Mouse (Mus musculus): Measurements from ENCODE around the gene Ddx42. TPM values are rescaled to one million over a fixed set of nuclear protein-coding genes. Genes with fewer than 3 reads are reported as not detected.
A peak's percentile ranks its signal among the peaks of the same experiment; 100 is the strongest.
"Not testable (repeated sequence)": the region's sequence is repeated elsewhere in the genome, so short reads cannot be mapped to it uniquely, and the experiment has no call there.

Gene Ddx42
- polyA plus RNA-seq, 1 experiment from 2014 or later, result 111 TPM

DNA sequence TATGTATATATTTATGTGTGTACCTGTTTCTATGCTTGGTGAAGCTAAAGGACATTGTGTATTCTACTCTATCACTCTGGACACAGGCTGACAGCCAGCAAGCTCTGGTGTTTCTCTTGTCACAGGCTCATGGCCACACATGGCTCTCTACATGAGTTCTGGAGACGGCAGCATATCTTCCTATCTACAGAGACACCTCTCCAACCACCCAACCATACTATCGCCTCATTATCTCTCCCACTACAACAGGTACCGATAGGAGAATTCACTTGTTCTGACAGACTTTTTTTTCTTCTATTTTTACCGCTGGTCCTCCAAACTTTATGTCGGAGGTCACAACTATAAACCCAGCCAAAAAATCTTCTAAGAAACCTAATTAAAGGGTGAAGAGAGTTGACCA, 24.5 kb upstream of the Ddx42 start:
- ATAC-seq (ENCODE audit: low FRiP score), result no peak
- Histone ChIP-seq H3K4me2 (replicated peaks) (peak overlapping the region; percentile 58), H3K9me3 (replicated peaks) (no peaks in the 10 kb centered on the region), H3K9ac (no peak overlapping the region; the same call in 1 of the 2 replicates), H3K4me1 (peaks cover 8% of the 10 kb centered on the region; the same call in 1 of the 2 replicates), H3K27ac (no peak overlapping the region), H3K27me3 (no peaks in the 10 kb centered on the region), H3K4me3 (peak overlapping the region; percentile 55; the same call in 1 of the 2 replicates), H3K36me3 (peaks cover 10% of the 10 kb centered on the region)
- 93% methylated on average over 5 of the region's 5 CpGs for WGBS

DNA sequence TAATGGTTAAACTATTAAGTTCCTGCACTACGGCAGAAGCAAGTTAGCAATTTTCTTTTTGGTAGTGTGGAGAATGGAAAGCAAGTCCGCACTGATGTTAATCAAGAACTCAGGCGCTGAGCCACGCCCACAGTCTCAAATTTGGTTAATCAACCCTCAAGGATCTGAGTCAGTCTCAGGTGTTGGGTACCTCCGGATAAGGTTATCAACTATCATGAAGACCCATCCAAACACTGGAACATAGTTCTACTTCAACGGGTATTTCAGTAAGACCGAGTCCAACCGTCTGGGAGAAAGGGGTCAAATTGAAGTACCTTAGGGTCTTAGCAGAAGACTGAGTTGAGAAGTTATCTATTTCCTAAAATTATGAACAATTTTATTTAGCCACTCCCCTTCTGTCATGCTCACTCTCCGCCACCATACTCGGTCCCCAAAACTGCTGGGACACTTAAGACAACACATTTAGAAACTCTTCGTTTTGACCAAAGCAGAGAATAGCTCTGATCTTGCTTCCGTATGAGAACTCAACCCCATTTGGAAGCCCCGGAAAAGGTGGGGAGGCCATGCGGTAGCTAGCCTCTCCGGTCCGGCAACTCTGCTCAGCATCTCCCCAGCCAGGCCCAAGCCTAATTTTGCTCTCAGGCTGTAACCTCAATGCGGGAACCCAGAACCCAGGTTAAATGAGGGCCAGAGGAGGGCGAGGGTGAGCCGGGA, 23.9 kb upstream of the Ddx42 start:
- Histone ChIP-seq H3K27me3 (no peaks in the 10 kb centered on the region), H3K36me3 (peaks cover 16% of the 10 kb centered on the region), H3K27ac (peak overlapping the region; percentile 75), H3K9ac (peak overlapping the region; percentile 78), H3K9me3 (replicated peaks) (no peaks in the 10 kb centered on the region), H3K4me2 (replicated peaks) (peak overlapping the region; percentile 58), H3K4me3 (peak overlapping the region; percentile 55), H3K4me1 (peaks cover 8% of the 10 kb centered on the region; the same call in 1 of the 2 replicates)
- peak; percentile 2; the same call in 1 of the 2 replicates for ATAC-seq (ENCODE audit: low FRiP score)
- 15% methylated on average over 19 of the region's 19 CpGs for WGBS

DNA sequence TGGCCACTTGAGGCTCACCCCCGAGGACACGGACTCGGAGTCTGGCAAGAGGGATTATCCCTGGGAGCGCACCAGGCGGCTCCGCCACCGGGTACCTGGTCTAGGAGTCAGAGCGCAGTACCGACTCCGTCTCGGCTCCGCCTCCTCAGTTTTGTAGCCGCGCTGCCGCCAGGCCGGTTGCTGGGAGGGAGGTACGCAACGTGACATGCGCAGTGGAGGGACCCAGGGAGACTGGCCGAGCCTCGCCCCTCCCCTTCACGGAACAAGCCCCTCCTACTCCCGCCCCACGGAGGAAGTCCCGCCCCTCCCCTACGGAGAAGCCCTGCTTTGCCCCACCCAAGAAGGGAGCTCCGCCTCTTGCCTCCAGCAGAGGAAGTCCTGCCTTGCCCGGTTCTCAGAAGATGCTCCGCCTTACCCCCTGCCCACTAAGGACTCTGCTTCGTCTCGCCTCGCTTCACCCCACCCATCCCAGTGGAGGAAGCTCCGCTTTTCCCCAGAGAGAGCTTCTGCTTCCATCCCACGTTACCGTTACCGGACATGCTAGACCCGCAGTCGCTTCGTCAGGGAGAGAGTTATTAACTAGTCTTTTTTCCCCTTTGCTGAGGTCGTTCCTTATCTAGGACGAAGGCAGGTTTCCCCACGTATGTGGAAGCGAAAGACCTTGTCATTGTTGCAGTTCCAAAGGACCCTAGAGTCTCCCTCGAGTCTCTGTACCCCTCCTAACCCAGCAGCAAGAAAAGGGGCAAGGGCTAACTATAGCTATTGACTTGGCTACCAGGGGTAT, 23.2 kb upstream of the Ddx42 start:
- peak overlapping the region; percentile 89 for H3K27ac ChIP-seq
- H3K36me3 ChIP-seq, result peaks cover 21% of the 10 kb centered on the region
- H3K4me2 ChIP-seq (replicated peaks), result peak overlapping the region; percentile 58
- H3K4me3 ChIP-seq, result peak overlapping the region; percentile 55
- H3K9me3 ChIP-seq (replicated peaks), result no peaks in the 10 kb centered on the region
- H3K27me3 ChIP-seq, result no peaks in the 10 kb centered on the region
- H3K9ac ChIP-seq, result peak overlapping the region; percentile 78
- WGBS, result 2% methylated on average over 41 of the region's 44 CpGs
- peak; percentile 97 for ATAC-seq (ENCODE audit: low FRiP score)
- peaks cover 8% of the 10 kb centered on the region; the same call in 1 of the 2 replicates for H3K4me1 ChIP-seq

DNA sequence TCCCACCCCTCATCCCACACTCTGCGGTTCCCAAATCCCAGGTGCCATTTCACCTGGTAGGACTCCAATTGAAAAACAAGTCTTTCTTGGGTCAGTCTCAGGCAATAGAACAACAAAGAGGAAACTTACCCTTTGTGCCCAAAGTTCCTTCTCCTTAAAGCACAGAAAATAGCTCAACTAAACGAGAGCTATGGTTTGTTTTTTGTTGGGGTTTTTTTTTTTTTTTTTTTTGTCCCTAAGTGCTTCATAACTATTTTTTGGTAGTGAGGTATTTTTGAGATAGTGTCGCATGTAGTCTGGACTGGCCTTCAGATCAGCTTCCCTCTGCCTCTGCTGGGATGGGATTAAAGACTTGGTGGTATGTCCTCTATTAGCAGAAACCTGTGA, 22.6 kb upstream of the Ddx42 start:
- H3K36me3 ChIP-seq, result peaks cover 21% of the 10 kb centered on the region
- no peak for ATAC-seq (ENCODE audit: low FRiP score)
- H3K9ac ChIP-seq, result peak overlapping the region; percentile 78
- peak overlapping the region; percentile 58 for H3K4me2 ChIP-seq (replicated peaks)
- no peaks in the 10 kb centered on the region for H3K9me3 ChIP-seq (replicated peaks)
- H3K4me1 ChIP-seq, result peaks cover 8% of the 10 kb centered on the region; the same call in 1 of the 2 replicates
- H3K4me3 ChIP-seq, result peak overlapping the region; percentile 55
- peak overlapping the region; percentile 89 for H3K27ac ChIP-seq
- H3K27me3 ChIP-seq, result no peaks in the 10 kb centered on the region
- WGBS, result 36% methylated on average over 3 of the region's 3 CpGs

- H3K27ac ChIP-seq, result no peak overlapping the region
- no peak overlapping the region for H3K9ac ChIP-seq
- peaks cover 21% of the 10 kb centered on the region for H3K36me3 ChIP-seq
- H3K4me1 ChIP-seq, result peaks cover 8% of the 10 kb centered on the region; the same call in 1 of the 2 replicates
- WGBS, result 91% methylated on average over 7 of the region's 7 CpGs
- H3K4me2 ChIP-seq (replicated peaks), result no peak overlapping the region
- H3K9me3 ChIP-seq (replicated peaks), result no peaks in the 10 kb centered on the region
- H3K27me3 ChIP-seq, result no peaks in the 10 kb centered on the region
- ATAC-seq (ENCODE audit: low FRiP score), result no peak
- no peak overlapping the region for H3K4me3 ChIP-seq
Observed at GRCm38 (mm10) chr11:106194891-106195290, 21.8 kb upstream of the Ddx42 start.

- Histone ChIP-seq H3K9me3 (replicated peaks) (no peaks in the 10 kb centered on the region), H3K9ac (no peak overlapping the region), H3K4me3 (no peak overlapping the region), H3K4me2 (replicated peaks) (no peak overlapping the region), H3K4me1 (peaks cover 8% of the 10 kb centered on the region; the same call in 1 of the 2 replicates), H3K36me3 (peaks cover 23% of the 10 kb centered on the region), H3K27ac (no peak overlapping the region), H3K27me3 (no peaks in the 10 kb centered on the region)
- no peak for ATAC-seq (ENCODE audit: low FRiP score)
Observed at GRCm38 (mm10) chr11:106195341-106195740, 21.4 kb upstream of the Ddx42 start.

- Histone ChIP-seq H3K4me1 (no peaks in the 10 kb centered on the region), H3K27ac (no peak overlapping the region), H3K36me3 (peaks cover 47% of the 10 kb centered on the region), H3K9ac (no peak overlapping the region), H3K4me2 (replicated peaks) (no peak overlapping the region), H3K4me3 (no peak overlapping the region), H3K9me3 (replicated peaks) (no peaks in the 10 kb centered on the region), H3K27me3 (no peaks in the 10 kb centered on the region)
- no peak for ATAC-seq (ENCODE audit: low FRiP score)
- WGBS, result 87% methylated on average over 4 of the region's 4 CpGs
Observed at GRCm38 (mm10) chr11:106198277-106198676, 18.4 kb upstream of the Ddx42 start.

- H3K27me3 ChIP-seq; H3K27ac ChIP-seq; H3K9me3 ChIP-seq (replicated peaks); H3K4me3 ChIP-seq; H3K9ac ChIP-seq; ATAC-seq (ENCODE audit: low FRiP score); H3K4me1 ChIP-seq; H3K4me2 ChIP-seq (replicated peaks): not testable (repeated sequence)
- H3K36me3 ChIP-seq, result peaks cover 61% of the 10 kb centered on the region
- WGBS, result 97% methylated on average over 7 of the region's 7 CpGs
Observed at GRCm38 (mm10) chr11:106199997-106200396, 16.7 kb upstream of the Ddx42 start.

DNA sequence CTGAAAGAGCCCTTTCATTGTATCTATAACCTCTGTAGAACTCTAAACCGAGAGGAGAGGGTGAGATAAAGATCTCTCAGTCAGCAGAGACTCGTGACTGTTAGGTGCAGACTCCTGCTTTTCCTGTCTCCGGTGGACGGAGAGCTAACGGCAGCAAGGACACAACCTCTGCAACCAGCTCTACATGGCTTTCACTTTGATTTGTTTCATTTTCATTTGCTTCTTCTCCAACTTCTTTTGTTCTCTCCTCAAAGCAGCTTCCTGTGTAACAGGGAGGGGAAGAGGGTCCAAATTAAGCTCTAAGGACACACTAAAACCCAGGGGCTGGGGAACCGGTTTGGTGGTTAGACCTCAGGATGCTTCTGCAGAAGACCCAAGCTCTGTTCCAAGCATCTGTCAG, 16.0 kb upstream of the Ddx42 start:
- Histone ChIP-seq H3K36me3 (peaks cover 66% of the 10 kb centered on the region), H3K9ac (no peak overlapping the region), H3K4me3 (no peak overlapping the region), H3K9me3 (replicated peaks) (no peaks in the 10 kb centered on the region), H3K4me2 (replicated peaks) (no peak overlapping the region), H3K27ac (no peak overlapping the region), H3K27me3 (no peaks in the 10 kb centered on the region), H3K4me1 (no peaks in the 10 kb centered on the region)
- no peak for ATAC-seq (ENCODE audit: low FRiP score)
- 86% methylated on average over 6 of the region's 6 CpGs for WGBS

DNA sequence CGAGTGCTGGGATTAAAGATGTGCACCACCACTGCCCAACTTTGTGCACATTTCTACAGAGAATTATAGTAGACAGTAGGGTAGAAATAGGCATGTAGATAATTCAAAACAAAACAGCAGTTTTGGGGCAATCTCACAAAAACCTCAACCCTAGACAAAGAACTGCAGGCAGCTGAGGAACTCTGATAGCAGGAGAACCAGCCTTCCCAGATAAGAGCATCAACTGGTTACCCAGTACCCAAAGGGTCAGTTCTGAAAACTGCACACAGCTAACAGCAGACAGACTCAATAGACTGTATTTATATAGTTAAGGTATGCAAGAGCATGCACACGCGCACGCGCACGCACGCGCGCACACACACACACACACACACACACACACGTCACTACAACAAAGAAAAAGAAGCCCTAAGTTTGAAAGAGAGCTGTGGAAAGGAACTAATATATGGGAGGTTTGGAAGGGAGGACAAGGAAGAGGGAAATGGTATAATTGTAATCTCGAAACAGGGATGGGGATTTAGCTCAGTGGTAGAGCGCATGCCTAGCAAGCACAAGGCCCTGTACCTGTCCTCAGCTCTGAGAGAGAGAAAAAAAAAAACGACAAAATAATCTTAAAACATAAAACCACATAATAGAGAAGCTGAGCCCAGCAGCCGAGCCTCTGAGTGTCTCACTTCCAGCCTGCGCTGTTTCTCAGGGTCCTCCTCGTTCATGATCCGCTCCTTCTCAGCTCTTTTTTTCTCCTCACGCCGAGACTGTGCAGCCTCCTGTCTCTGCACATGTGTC, 15.2 kb upstream of the Ddx42 start:
- Histone ChIP-seq H3K9me3 (replicated peaks) (no peaks in the 10 kb centered on the region), H3K4me1 (no peaks in the 10 kb centered on the region), H3K27ac (no peak overlapping the region), H3K9ac (no peak overlapping the region), H3K4me3 (no peak overlapping the region), H3K27me3 (no peaks in the 10 kb centered on the region), H3K36me3 (peaks cover 63% of the 10 kb centered on the region), H3K4me2 (replicated peaks) (no peak overlapping the region)
- WGBS, result 93% methylated on average over 19 of the region's 19 CpGs
- ATAC-seq (ENCODE audit: low FRiP score), result no peak

DNA sequence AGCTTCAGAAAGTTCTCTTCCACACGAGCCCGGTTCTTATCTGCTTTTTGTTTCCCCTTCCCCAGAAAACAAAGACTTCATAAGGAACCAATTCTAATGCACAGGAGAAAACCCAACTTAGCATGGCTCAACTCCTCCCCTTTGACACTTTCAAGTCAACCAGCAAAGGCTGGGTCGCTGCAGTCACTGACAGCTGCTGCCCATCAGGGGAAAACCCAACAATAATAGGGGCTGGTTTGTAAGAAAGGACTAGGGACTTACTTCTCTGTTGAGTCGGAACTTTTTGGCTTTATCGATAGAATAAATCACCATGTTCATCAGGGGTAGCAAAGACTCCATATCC, 14.6 kb upstream of the Ddx42 start, which contains the start of gene Strada:
Gene Strada, minus strand, starts transcription at position 46 of the 343 bp plus-strand sequence.
- Histone ChIP-seq H3K9me3 (replicated peaks) (no peaks in the 10 kb centered on the region), H3K27ac (no peak within 1 kb of the TSS), H3K9ac (no peak within 1 kb of the TSS), H3K4me3 (no peak within 1 kb of the TSS), H3K4me2 (replicated peaks) (no peak within 1 kb of the TSS), H3K27me3 (no peaks in the 10 kb centered on the region), H3K36me3 (peaks cover 64% of the 10 kb centered on the region), H3K4me1 (no peaks in the 10 kb centered on the region)
- no peak for ATAC-seq (ENCODE audit: low FRiP score)
- 78% methylated on average over 5 of the region's 5 CpGs for WGBS

DNA sequence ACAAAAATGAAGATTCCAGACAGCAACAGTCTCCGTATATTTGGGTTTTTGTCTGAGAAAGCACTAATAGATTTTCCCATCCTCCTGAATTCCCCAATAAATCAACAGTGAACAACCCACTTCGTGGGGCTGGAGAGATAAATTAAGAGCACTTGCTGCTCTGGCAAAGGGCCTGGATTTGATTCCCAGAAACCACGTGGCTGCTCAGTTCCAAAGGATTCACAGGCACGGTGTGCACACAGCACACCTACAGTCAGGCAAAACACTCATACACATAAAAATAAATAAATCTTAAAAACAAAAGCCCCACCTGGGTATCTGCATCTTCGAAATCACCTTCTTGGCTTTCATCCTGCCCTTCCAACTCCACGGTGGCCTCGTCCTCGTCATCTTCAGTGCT, 4.0 kb upstream of the Ddx42 start:
- H3K9me3 ChIP-seq (replicated peaks), result no peaks in the 10 kb centered on the region
- ATAC-seq (ENCODE audit: low FRiP score), result no peak
- H3K4me3 ChIP-seq, result no peak overlapping the region
- H3K4me1 ChIP-seq, result peaks cover 16% of the 10 kb centered on the region
- H3K36me3 ChIP-seq, result peaks cover 50% of the 10 kb centered on the region
- H3K27ac ChIP-seq, result no peak overlapping the region
- no peaks in the 10 kb centered on the region for H3K27me3 ChIP-seq
- WGBS, result 92% methylated on average over 8 of the region's 8 CpGs
- H3K9ac ChIP-seq, result no peak overlapping the region
- no peak overlapping the region for H3K4me2 ChIP-seq (replicated peaks)
